Mouse (Mus musculus) bone marrow macrophage, adult 2 months (primary cell): ENCODE data around the gene Akr1c19.

Experiments used
- CTCF ChIP-seq: IDR thresholded peaks from 2 replicates; pipeline ENCODE4 v1.5.1; 2012; ENCODE audit warnings: low read depth, mild to moderate bottlenecking, low read length, moderate library complexity
- POLR2A ChIP-seq: IDR thresholded peaks from 2 replicates; pipeline ENCODE4 v1.6.1; 2012; ENCODE audit warnings: mild to moderate bottlenecking, low read depth, low read length, borderline replicate concordance

DNA sequence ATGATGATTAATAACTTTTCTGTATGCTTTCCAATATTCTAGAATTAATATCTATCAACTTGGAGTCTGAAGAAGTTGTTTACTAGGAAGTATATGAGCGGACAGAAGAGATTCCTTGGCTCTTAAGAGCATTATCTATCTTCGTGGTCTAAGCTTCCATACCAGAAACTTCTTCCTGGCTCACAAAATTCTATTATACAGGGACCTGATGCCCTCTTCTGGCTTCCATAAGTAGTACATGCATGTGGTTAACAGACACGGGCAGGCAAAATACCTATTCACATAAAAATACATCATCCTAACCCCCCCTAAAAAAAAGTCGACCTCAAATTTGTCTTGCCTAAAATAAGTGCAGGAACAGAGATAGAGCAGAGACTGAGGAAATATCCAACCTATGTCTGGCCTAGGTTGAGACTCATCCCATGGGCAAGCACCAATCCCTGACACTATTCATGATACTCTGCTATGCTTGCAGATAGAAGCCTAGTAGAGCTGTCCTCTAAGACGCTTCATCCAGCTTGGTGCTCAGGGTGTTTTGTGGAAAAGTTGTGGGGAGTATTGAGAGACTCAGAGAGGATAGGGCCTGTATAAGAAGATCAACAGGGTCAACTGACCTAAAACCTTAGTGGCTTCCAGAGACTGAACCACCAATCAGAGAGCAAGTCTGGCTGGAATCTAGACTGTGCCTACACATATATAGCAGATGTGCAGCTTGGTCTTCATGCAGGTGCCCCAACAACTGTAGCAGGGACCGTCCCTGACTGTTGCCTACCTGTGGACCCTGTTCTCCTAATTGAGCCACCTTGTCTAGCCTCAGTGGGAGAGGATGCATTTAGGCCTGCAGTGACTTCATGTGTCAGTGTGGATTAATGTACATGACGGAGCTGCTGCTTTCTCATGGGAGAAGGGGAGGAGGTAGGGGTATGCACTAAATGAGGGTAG is 53.2 kb downstream of the Akr1c19 start:
- TF ChIP-seq POLR2A = no peak
- no peak for TF ChIP-seq CTCF
